Mouse (Mus musculus): ENCODE results near the gene Rnpc3. TPM values are rescaled to one million over a fixed set of nuclear protein-coding genes. Genes with fewer than 3 reads are reported as not detected.
"Not testable (repeated sequence)": the region's sequence is repeated elsewhere in the genome, so short reads cannot be mapped to it uniquely, and the experiment has no call there.

The Rnpc3 gene
- polyA plus RNA-seq (2012; rRNA removed) (6.2 and 12.5 TPM in 2 replicates), polyA plus RNA-seq (2014; fragmentation: Nextera tagmentation; extraction: Ambion mirVana) (18.7 and 18.8 TPM in 2 replicates)

GRCm38 (mm10) chr3:113629606-113630359, at the start of gene Rnpc3:
Gene Rnpc3, minus strand, starts transcription at chr3:113630149.
- Histone ChIP-seq H3K27ac (peak within 1 kb of the TSS; percentile 99), H3K4me1 (replicated peaks; ENCODE audit: control insufficient read depth in 2 of 2, insufficient read depth in 2 of 2, low read length in 1 of 2) (peaks cover 12 to 20% of the 10 kb centered on the region in 2 experiments), H3K9ac (replicated peaks) (peak within 1 kb of the TSS; percentile 96), H3K9me3 (ENCODE audit: control insufficient read depth, low read length) (no peaks in the 10 kb centered on the region), H3K4me3 (ENCODE audit: insufficient read depth in 1 of 2, low read depth in 2 of 2, low read length in 2 of 2) (peak within 1 kb of the TSS; percentile 75 to 81), H3K27me3 (ENCODE audit: control insufficient read depth, insufficient read depth, low read length) (no peaks in the 10 kb centered on the region), H3K4me2 (ENCODE audit: low read depth) (peak within 1 kb of the TSS; percentile 83), H3K36me3 (replicated peaks; ENCODE audit: control insufficient read depth, insufficient read depth, low read depth) (peaks cover 8% of the 10 kb centered on the region)
- DNase-seq (ENCODE audit: low read depth in 3 of 3, low spot score in 3 of 3), result peak; percentile 91 to 96 (median 93)
- under 1% methylated on average over 70 of the region's 70 CpGs for WGBS (ENCODE audit: insufficient replicate concordance)
- peak; percentile 17 for TF ChIP-seq CTCF (IDR thresholded peaks at IDR 0.05; ENCODE audit: low read depth)
- TF ChIP-seq EP300 (IDR thresholded peaks at IDR 0.05; ENCODE audit: low read depth), result peak; percentile 76
- peak; percentile 96 for ATAC-seq (ENCODE audit: insufficient read depth)

- peak; percentile 48; the same call in 1 of the 2 replicates for ATAC-seq (ENCODE audit: insufficient read depth)
- WGBS (ENCODE audit: insufficient replicate concordance), result 47% methylated on average over 2 of the region's 2 CpGs
- no peaks in the 10 kb centered on the region for H3K36me3 ChIP-seq (replicated peaks; ENCODE audit: control insufficient read depth, insufficient read depth, low read depth)
- H3K4me1 ChIP-seq (replicated peaks; ENCODE audit: control insufficient read depth in 2 of 2, insufficient read depth in 2 of 2, low read length in 1 of 2), result no peaks in the 10 kb centered on the region
- no peaks in the 10 kb centered on the region for H3K27me3 ChIP-seq (ENCODE audit: control insufficient read depth, insufficient read depth, low read length)
- TF ChIP-seq CTCF (IDR thresholded peaks at IDR 0.05; ENCODE audit: low read depth), result peak; percentile 87
- TF ChIP-seq EP300 (IDR thresholded peaks at IDR 0.05; ENCODE audit: low read depth), result no peak
- no peak for DNase-seq (ENCODE audit: low read depth in 3 of 3, low spot score in 3 of 3)
- no peak overlapping the region for H3K4me2 ChIP-seq (ENCODE audit: low read depth)
- H3K9me3 ChIP-seq (ENCODE audit: control insufficient read depth, low read length), result no peaks in the 10 kb centered on the region
- H3K9ac ChIP-seq (replicated peaks), result no peak overlapping the region
- no peak overlapping the region for H3K4me3 ChIP-seq (ENCODE audit: insufficient read depth in 1 of 2, low read depth in 2 of 2, low read length in 2 of 2)
- H3K27ac ChIP-seq, result no peak overlapping the region
These were observed 27.0 kb upstream of the Rnpc3 start for GRCm38 (mm10) chr3:113656940-113657339.

- no peak for ATAC-seq (ENCODE audit: insufficient read depth)
- no peaks in the 10 kb centered on the region for H3K9me3 ChIP-seq (ENCODE audit: control insufficient read depth, low read length)
- H3K9ac ChIP-seq (replicated peaks), result no peak overlapping the region
- no peak overlapping the region for H3K4me2 ChIP-seq (ENCODE audit: low read depth)
- no peak overlapping the region for H3K27ac ChIP-seq
- H3K36me3 ChIP-seq (replicated peaks; ENCODE audit: control insufficient read depth, insufficient read depth, low read depth), result no peaks in the 10 kb centered on the region
- TF ChIP-seq EP300 (IDR thresholded peaks at IDR 0.05; ENCODE audit: low read depth), result no peak
- no peak for TF ChIP-seq CTCF (IDR thresholded peaks at IDR 0.05; ENCODE audit: low read depth)
- no peaks in the 10 kb centered on the region for H3K4me1 ChIP-seq (replicated peaks; ENCODE audit: control insufficient read depth in 2 of 2, insufficient read depth in 2 of 2, low read length in 1 of 2)
- 55% methylated on average over 3 of the region's 3 CpGs for WGBS (ENCODE audit: insufficient replicate concordance)
- no peaks in the 10 kb centered on the region for H3K27me3 ChIP-seq (ENCODE audit: control insufficient read depth, insufficient read depth, low read length)
- no peak for DNase-seq (ENCODE audit: low read depth in 3 of 3, low spot score in 3 of 3)
- no peak overlapping the region for H3K4me3 ChIP-seq (ENCODE audit: insufficient read depth in 1 of 2, low read depth in 2 of 2, low read length in 2 of 2)
These were observed 24.4 kb upstream of the Rnpc3 start for GRCm38 (mm10) chr3:113654335-113654734.

- not testable (repeated sequence) for H3K4me2 ChIP-seq (ENCODE audit: low read depth); DNase-seq (ENCODE audit: low read depth in 3 of 3, low spot score in 3 of 3); H3K9ac ChIP-seq (replicated peaks); H3K9me3 ChIP-seq (ENCODE audit: control insufficient read depth, low read length); H3K27ac ChIP-seq; H3K27me3 ChIP-seq (ENCODE audit: control insufficient read depth, insufficient read depth, low read length); H3K4me3 ChIP-seq (ENCODE audit: insufficient read depth in 1 of 2, low read depth in 2 of 2, low read length in 2 of 2); H3K4me1 ChIP-seq (replicated peaks; ENCODE audit: control insufficient read depth in 2 of 2, insufficient read depth in 2 of 2, low read length in 1 of 2); H3K36me3 ChIP-seq (replicated peaks; ENCODE audit: control insufficient read depth, insufficient read depth, low read depth); ATAC-seq (ENCODE audit: insufficient read depth)
- 40% methylated on average over 3 of the region's 3 CpGs for WGBS (ENCODE audit: insufficient replicate concordance)
- peak; percentile 10; the same call in 1 of the 2 replicates for TF ChIP-seq CTCF (IDR thresholded peaks at IDR 0.05; ENCODE audit: low read depth)
These were observed 21.4 kb upstream of the Rnpc3 start for GRCm38 (mm10) chr3:113651386-113651785.

GRCm38 (mm10) chr3:113639545-113639944, 9.6 kb upstream of the Rnpc3 start:
- ATAC-seq (ENCODE audit: insufficient read depth), result no peak
- no peaks in the 10 kb centered on the region for H3K27me3 ChIP-seq (ENCODE audit: control insufficient read depth, insufficient read depth, low read length)
- no peak overlapping the region for H3K4me3 ChIP-seq (ENCODE audit: insufficient read depth in 1 of 2, low read depth in 2 of 2, low read length in 2 of 2)
- DNase-seq (ENCODE audit: low read depth in 3 of 3, low spot score in 3 of 3), result no peak
- TF ChIP-seq EP300 (IDR thresholded peaks at IDR 0.05; ENCODE audit: low read depth) (no peak), CTCF (IDR thresholded peaks at IDR 0.05; ENCODE audit: low read depth) (no peak)
- no peaks in the 10 kb centered on the region for H3K9me3 ChIP-seq (ENCODE audit: control insufficient read depth, low read length)
- H3K4me2 ChIP-seq (ENCODE audit: low read depth), result no peak overlapping the region
- H3K4me1 ChIP-seq (replicated peaks; ENCODE audit: control insufficient read depth in 2 of 2, insufficient read depth in 2 of 2, low read length in 1 of 2), result no peaks in the 10 kb centered on the region
- 79% methylated on average over 1 of the region's 1 CpGs for WGBS (ENCODE audit: insufficient replicate concordance)
- H3K9ac ChIP-seq (replicated peaks), result no peak overlapping the region
- no peaks in the 10 kb centered on the region for H3K36me3 ChIP-seq (replicated peaks; ENCODE audit: control insufficient read depth, insufficient read depth, low read depth)
- no peak overlapping the region for H3K27ac ChIP-seq

Data from liver, embryonic 14.5 days (tissue).